Mouse (Mus musculus): ENCODE measurements around the gene Parn.
A peak's percentile ranks its signal among the peaks of the same experiment; 100 is the strongest.

The Parn gene

DNA sequence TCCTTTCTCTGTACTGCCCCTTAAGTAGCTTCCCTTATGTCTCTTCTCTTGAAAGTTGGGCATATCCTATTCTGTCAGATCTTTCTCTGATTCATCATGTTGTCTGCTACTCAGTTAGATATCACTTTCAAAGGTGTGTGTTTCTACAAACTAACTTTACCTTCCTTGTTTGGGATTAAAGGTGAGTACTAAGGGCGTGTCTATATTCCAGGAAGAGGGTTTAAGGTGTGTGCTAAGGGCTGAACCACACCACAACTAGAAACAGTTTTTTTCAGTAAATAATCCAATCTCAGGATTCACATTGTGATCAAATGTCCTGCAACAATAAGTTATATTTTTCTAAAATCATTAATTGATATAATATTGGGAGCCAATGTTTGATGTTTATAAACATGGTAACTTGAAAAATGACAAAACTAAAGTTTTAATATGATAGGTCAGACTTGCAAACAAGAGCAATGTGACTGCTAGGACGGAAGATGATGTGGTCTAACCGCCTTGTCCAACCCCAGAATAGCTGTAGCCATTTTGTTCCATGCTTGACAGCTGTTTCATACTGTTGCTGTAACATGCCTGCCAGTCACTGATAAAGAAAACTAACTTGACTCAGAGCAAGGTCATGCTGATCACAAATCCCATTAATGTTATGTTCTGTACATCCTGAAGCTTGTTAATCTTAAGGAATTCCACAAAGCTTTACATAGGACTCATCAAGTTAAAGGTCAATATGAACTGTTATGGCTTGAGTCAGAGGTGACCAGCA, 46.0 kb downstream of the Parn start:
- no peak for DNase-seq

- no peak for DNase-seq
Measured at GRCm38 (mm10) chr16:13620194-13620593, 47.8 kb downstream of the Parn start.

DNA sequence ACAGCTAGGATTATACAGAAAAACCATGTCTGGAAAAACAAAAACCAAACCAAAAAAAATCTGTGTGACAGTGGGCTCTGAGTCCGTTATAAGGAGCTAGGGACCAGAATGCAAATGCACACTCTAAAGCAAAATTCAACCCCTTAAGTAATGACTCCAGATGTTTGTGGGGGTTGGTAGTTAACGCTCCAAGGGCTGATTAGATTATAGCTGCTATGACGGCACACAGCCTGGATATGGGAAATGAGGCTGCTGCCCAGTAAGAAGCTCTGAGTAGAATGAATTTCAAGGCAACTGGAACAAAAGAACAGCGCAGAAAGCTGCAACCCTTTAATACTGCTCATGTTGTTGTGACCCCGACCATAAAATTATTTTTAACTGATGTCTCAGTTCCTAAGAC, 52.7 kb downstream of the Parn start:
- no peak for DNase-seq

DNA sequence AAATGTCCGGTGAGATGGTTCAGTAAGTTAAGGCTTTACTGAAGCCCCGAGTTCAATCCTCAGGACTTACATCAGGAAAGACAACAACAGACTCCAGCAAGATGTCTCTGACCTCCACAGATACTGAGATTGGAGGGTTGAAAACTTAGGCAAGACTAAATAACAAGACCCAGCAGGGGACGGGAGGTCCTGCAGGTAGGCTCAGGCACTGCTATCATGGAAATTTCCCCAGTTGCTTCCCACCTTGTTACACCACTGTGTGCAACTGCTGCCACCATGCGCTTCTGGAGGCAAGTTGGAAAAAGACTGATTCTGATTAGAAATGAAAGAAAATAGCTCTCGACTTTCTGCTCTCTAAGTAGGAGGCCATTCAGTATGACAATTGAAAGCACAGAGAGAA, 55.4 kb downstream of the Parn start:
- no peak for DNase-seq

GRCm38 (mm10) chr16:13612058-13612457, 55.9 kb downstream of the Parn start:
- no peak for DNase-seq

DNA sequence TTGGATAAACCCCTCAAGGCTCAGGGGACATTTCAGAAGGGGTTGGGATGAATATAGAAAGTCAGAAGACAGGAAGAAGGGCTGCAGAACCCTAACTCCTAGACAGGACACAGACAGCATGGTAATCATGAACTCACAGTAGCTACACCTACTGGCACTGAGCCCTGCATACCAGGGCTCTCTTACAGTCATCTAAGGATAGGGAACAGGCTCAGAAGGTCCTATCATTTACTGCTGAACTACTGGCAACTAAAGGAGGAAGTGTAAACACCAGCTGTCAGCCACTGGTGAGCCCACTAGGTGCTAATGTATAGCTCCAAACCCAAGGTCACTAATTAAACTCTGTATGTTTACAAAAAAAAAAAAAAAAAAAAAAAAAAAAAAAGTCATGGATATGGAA, 56.6 kb downstream of the Parn start:
- DNase-seq: no peak

GRCm38 (mm10) chr16:13610951-13611381, 57.0 kb downstream of the Parn start:
- no peak for DNase-seq

DNA sequence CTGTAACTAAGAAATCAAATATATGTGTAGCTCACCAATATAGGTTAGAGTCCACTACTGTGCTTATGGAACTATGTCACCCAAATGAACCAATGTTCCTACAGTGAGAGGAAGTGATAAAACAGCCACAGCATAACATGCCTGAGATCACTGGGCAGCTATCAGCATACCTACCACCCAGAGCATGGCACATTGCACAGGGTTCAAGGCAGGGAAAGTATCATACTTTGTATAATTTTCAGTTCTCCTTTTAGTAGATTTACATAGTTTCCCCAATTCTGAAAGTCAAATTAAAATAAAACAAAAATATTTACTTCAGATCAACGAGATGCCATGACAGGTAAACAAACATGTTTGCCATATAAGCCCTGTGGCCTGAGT, 59.3 kb downstream of the Parn start:
- DNase-seq: no peak

DNA sequence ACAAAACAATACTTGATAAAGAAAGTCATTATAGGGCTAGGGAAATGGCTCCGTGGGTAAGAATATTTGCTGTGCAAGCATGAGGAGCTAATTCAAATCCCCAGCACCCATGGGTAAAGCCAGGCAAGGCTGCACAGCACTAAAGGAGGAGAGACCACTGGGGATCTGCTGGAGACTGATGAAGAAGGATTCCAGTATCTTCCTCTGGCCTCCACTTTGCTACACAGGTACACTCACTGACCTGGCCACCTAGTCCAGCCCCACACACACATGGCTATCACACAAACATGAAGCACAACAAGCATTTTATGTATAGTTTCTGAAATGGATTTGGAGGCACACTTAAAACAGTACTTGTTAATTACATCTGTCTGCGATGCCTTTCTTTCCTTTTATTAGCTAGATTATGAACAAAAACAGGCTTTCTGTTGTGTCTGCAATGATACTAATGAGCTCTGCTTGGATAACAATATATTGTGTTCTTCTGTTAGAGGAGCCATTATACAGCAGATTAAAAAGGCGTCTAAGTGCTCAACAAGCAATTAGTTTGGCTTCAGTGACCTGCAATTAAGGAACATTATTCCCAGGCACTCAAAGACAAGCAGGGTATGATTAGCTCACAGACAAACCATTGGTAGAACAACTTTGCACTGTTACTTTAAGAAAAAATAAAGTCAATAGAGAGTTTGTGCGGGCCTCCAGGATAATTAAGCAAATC, 59.8 kb downstream of the Parn start:
- no peak for DNase-seq

DNA sequence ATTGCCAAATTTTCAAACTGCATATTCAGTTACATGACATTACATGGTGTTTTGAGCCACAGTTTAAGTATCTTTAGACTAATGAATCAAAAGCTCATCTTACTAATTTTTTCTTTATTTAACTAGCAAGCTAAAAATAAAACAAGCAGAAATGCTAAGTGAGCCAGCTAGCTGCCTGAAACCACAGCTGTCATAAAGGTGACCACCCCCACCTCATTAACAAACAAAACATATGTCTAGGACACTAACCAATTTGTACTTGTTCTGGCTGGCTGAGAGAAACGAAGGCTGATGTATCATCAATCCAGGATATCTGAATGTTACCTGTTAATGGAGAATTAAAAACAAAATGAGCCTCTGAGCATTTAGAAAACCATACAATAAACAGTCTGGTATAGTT, 65.2 kb downstream of the Parn start:
- DNase-seq: no peak

- no peak for DNase-seq
Measured at GRCm38 (mm10) chr16:13589049-13589408, 78.9 kb downstream of the Parn start.

- DNase-seq: no peak
Measured at GRCm38 (mm10) chr16:13588182-13589048, 79.6 kb downstream of the Parn start.

GRCm38 (mm10) chr16:13585234-13585633, 82.7 kb downstream of the Parn start:
- no peak for DNase-seq

- DNase-seq: no peak
Measured at GRCm38 (mm10) chr16:13580784-13581183, 87.2 kb downstream of the Parn start.

DNA sequence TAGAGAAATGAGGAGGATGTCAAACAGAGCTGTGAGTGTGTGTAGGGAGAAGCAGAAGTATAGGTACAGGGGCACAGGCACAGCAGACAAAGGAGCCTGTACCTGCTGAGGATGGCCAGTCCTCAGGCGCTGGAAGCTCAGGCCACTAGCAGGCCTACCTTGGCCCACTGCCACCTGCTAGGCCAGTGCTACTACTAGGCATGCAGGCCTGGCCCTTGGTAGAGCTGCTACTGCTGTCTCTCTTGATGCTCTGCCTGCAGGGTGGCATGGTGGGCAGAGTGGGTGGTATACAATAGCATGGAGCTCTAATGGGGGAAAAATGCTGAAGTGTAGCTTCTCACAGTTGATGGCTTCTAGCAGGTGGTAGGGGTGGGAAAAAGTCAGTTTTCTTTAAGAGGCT, 88.0 kb downstream of the Parn start:
- DNase-seq: no peak

- peak; percentile 61 for DNase-seq
Measured at GRCm38 (mm10) chr16:13575306-13575705, 92.7 kb downstream of the Parn start.

DNA sequence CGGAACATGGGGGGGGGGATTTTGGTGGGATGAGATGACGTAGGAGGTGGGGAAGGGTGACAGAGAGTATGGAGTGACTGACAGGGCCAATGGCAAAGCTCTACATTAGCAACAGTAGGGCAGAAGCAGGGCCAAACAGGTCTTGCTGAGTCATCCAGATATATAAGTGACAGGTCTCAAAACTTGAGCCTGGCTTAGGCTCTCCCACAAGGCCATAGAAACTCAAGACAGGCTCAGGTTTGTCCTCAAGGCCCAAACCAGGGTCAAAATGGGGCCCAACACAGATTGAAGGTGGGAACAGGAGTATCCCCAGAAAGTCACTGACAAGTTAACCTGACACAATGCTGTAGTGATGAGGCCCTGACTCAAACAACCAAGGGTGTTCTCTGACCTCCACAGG, 99.7 kb downstream of the Parn start:
- no peak for DNase-seq

- no peak for DNase-seq
Measured at GRCm38 (mm10) chr16:13567614-13568013, 100.4 kb downstream of the Parn start.

- no peak for DNase-seq
Measured at GRCm38 (mm10) chr16:13566351-13566750, 101.6 kb downstream of the Parn start.

DNA sequence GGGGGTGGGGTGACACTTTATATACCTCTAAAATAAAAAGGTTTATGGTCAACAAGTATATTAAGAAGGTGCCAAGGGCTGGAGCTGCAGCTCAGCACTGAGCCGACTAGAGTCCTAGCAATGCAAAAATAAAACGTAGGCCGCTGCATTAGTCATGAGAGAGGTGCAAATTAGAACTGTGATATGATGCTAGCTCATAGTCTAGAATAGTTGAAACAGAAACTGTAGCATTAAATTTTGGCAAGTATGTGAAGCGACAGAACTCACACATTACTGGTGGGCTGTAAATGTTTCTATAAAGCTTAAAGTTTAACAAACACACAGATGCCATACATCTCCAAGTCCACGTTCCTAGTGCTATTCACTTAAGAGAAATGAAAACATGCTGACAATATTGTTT, 102.7 kb downstream of the Parn start:
- DNase-seq: no peak

GRCm38 (mm10) chr16:13557784-13558183, 110.2 kb downstream of the Parn start:
- DNase-seq: no peak

GRCm38 (mm10) chr16:13556954-13557470, 111.0 kb downstream of the Parn start:
- DNase-seq: no peak

GRCm38 (mm10) chr16:13556446-13556845, 111.5 kb downstream of the Parn start:
- no peak for DNase-seq

Data from liver (tissue).